Mouse (Mus musculus): ENCODE measurements around the gene Olfr487.
"Not testable (repeated sequence)": the region's sequence is repeated elsewhere in the genome, so short reads cannot be mapped to it uniquely, and the experiment has no call there.

DNA sequence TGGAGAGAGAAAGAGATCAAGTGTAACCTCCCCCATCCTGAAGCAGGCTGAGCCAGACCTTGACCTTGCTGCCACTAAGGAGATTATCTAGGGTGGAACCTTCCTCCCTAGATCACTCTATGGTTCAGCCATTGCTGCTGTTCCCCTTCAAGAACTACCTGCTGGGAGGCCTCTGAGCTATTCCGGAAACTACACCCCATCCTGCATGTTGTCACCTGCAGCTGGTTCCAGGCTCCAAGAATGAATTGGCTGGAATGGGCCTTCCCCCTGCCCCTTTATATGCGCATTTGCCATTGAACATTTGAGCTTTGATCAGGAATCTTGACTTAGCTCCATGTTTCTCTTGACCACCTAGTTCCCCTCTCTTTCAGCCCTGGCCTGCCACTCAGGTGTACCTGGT is 29.2 kb downstream of the Olfr487 start:
- not testable (repeated sequence) for TF ChIP-seq CTCF (IDR thresholded peaks at IDR 0.05; ENCODE audit: low read depth, low read length); GATA1 (IDR thresholded peaks at IDR 0.05; ENCODE audit: borderline replicate concordance, low read length); TAL1 (conservative IDR thresholded peaks at IDR 0.05; ENCODE audit: low read depth, low read length); POLR2AphosphoS5 (IDR thresholded peaks at IDR 0.05; ENCODE audit: insufficient replicate concordance, low read depth, low read length); GATA2 (IDR thresholded peaks at IDR 0.05; ENCODE audit: borderline replicate concordance, low read depth, low read length)

Measured in G1E (cell line).